Mouse (Mus musculus) C3H10T1/2 (cell line): ENCODE data around the gene Olfr354. TPM values are rescaled to one million over a fixed set of nuclear protein-coding genes. Genes with fewer than 3 reads are reported as not detected.

Experiments
- polyA plus RNA-seq, 2 experiments: library from polyadenylated mRNA; unstranded; fragments of >200 nt; fragmentation: generic; extraction: Trizol; gene quantifications; one replicate each; pipeline ENCODE4 v1.2.1; 2012; ENCODE audit warnings: missing spikeins in 2 of 2

The Olfr354 gene
- not detected for polyA plus RNA-seq

GRCm38 (mm10) chr2:36905380-36905779 is at the start of gene Olfr354:
TSS of gene Olfr354 (plus strand) at chr2:36905680.

GRCm38 (mm10) chr2:36862560-36862959 is 42.9 kb upstream of the Olfr354 start, which contains the start of gene Olfr351:
TSS of gene Olfr351 (minus strand) at chr2:36862660.

GRCm38 (mm10) chr2:36868160-36868559 is 37.3 kb upstream of the Olfr354 start, which contains the start of gene Olfr352:
TSS of gene Olfr352 (plus strand) at chr2:36868460.

GRCm38 (mm10) chr2:36892836-36893235 is 12.6 kb upstream of the Olfr354 start, which contains the start of gene Olfr353:
TSS of gene Olfr353 (minus strand) at chr2:36892936.

GRCm38 (mm10) chr2:36928797-36929196 is 23.3 kb downstream of the Olfr354 start, which contains the start of gene Olfr355:
TSS of gene Olfr355 (minus strand) at chr2:36928897.

GRCm38 (mm10) chr2:36936821-36937220 is 31.3 kb downstream of the Olfr354 start, which contains the start of gene Olfr356:
TSS of gene Olfr356 (plus strand) at chr2:36937121.

Other genes starting within 250 kb of the Olfr354 start
- not detected for gene Olfr346, start 219.9 kb upstream of the Olfr354 start, polyA plus RNA-seq
- not detected for gene Olfr347, start 173.8 kb upstream of the Olfr354 start, polyA plus RNA-seq
- gene Olfr348, start 121.4 kb upstream of the Olfr354 start, polyA plus RNA-seq, result not detected
- gene Olfr50, start 115.1 kb upstream of the Olfr354 start, polyA plus RNA-seq, result not detected
- gene Olfr3, start 88.6 kb upstream of the Olfr354 start, polyA plus RNA-seq, result not detected
- gene Olfr350, start 59.4 kb upstream of the Olfr354 start, polyA plus RNA-seq, result not detected
- gene Olfr351, start 43.0 kb upstream of the Olfr354 start, polyA plus RNA-seq, result not detected
- not detected for gene Olfr352, start 37.2 kb upstream of the Olfr354 start, polyA plus RNA-seq
- gene Olfr353, start 12.7 kb upstream of the Olfr354 start, polyA plus RNA-seq, result not detected
- gene Olfr355, start 23.2 kb downstream of the Olfr354 start, polyA plus RNA-seq, result not detected
- not detected for gene Olfr356, start 31.4 kb downstream of the Olfr354 start, polyA plus RNA-seq
- not detected for gene Olfr357, start 88.1 kb downstream of the Olfr354 start, polyA plus RNA-seq
- not detected for gene Olfr358, start 103.7 kb downstream of the Olfr354 start, polyA plus RNA-seq
- not detected for gene Olfr360, start 160.1 kb downstream of the Olfr354 start, polyA plus RNA-seq
- gene Olfr361, start 183.6 kb downstream of the Olfr354 start, polyA plus RNA-seq, result not detected
- not detected for gene Olfr362, start 212.2 kb downstream of the Olfr354 start, polyA plus RNA-seq
- not detected for gene Olfr364-ps1, start 233.6 kb downstream of the Olfr354 start, polyA plus RNA-seq